Mouse (Mus musculus) kidney, adult 2 months (tissue): ENCODE results near the gene Gm12248.

Experiments used
- CTCF ChIP-seq: fragments of 200-500 bp; conservative IDR thresholded peaks from 2 replicates; pipeline ENCODE4 v1.5.1; 2011; ENCODE audit warnings: low read depth, mild to moderate bottlenecking, control low read depth, low read length, moderate library complexity, mixed read lengths; ENCODE audit not compliant: insufficient read depth, insufficient read length
- POLR2A ChIP-seq: fragments of 200-500 bp; IDR thresholded peaks from one replicate; pipeline ENCODE4 v1.6.1; 2011; ENCODE audit warnings: low read depth, low read length, control low read depth

DNA sequence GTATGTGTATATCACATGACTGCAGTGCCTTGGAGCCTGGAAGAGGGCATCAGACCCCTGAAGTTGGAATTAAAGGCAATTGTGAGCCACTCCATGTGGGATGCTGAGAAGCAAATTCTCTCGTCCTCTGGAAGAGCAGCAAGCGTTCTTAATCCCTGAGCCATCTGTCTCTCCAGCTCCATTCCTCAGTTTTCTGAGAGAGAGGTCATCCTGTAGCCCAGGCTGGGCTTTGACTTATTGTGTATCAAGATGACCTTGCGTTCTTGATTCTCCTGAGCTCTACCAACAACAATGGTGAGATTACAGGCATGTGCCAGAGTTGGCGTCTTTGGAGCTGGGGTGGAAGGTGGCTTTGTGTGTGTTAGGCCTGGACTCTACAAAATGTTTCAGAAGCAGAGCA is 1.8 kb upstream of the Gm12248 start:
- no peak for TF ChIP-seq CTCF
- TF ChIP-seq POLR2A, result no peak
